Comparison of ENCODE assay signal across 24 mouse cellular contexts in genomic region chr5:137742836-137743235, GRCm38 (mm10). TPM values are rescaled to one million over a fixed set of nuclear protein-coding genes. Genes with fewer than 3 reads are reported as not detected.
"Had no signal": no experiment of that assay in that cellular context is flagged by ENCODE, and none has a peak within 500 bp of the region (broad histone marks: within the 10 kb centered on the region; RNA-seq: fewer than 3 reads in every experiment).

No protein-coding gene starts in this region.

- DNase-seq: gastrocnemius, adult 2 months; gastrocnemius, postnatal 10 days; gastrocnemius, postnatal 25 days; heart, postnatal 10 days; heart, postnatal 4 days; kidney, adult 18-20 months; kidney, adult 8-10 months; kidney, postnatal 10 days; kidney, postnatal 25 days; kidney, postnatal 4 days; liver; liver, embryonic 13.5 days; liver, postnatal 0 days had no signal

- H3K27ac ChIP-seq: gastrocnemius, adult 2 months; hindbrain, embryonic 10.5 days; hindbrain, embryonic 12.5 days; hindbrain, embryonic 14.5 days; intestine, embryonic 15.5 days; layer of hippocampus, adult 2 months; left cerebral cortex, adult 2 months; limb, embryonic 10.5 days; limb, embryonic 12.5 days; liver, embryonic 13.5 days; liver, embryonic 15.5 days had no signal

- H3K9ac ChIP-seq: heart, embryonic 12.5 days; hindbrain, embryonic 12.5 days; hindbrain, embryonic 14.5 days; intestine, embryonic 15.5 days; limb, embryonic 12.5 days; liver, embryonic 13.5 days; liver, embryonic 15.5 days; liver, postnatal 0 days had no signal

- H3K27me3 ChIP-seq: heart, embryonic 12.5 days; hindbrain, embryonic 12.5 days; intestine, embryonic 15.5 days; limb, embryonic 12.5 days; liver, embryonic 13.5 days had no signal

- H3K4me3 ChIP-seq: gastrocnemius, adult 2 months; hindbrain, embryonic 12.5 days; intestine, embryonic 15.5 days; layer of hippocampus, adult 2 months; left cerebral cortex, adult 2 months; limb, embryonic 12.5 days; liver, embryonic 15.5 days had no signal

- H3K36me3 ChIP-seq: heart, embryonic 12.5 days; intestine, embryonic 15.5 days; liver, embryonic 13.5 days; liver, embryonic 15.5 days had no signal

RNA-seq across cellular contexts. Expression of gene Nyap1, which starts 1.4 kb away (rescaled TPM):
- total RNA-seq: granulocyte monocyte progenitor cell, adult 5-6 weeks had no signal
